Mouse (Mus musculus) cerebellum, adult (tissue): ENCODE data around the gene Btbd19.

Experiments
- ATAC-seq: cut with Nextera tagmentation; 2 replicates; pipeline ENCODE4 v1.9.2; 2017; ENCODE audit warnings: mild to moderate bottlenecking, moderate library complexity, mixed read lengths; ENCODE audit not compliant: insufficient number of reproducible peaks, low FRiP score, low TSS enrichment

Btbd19 gene

GRCm38 (mm10) chr4:117119636-117120035 lies 5.9 kb downstream of the Btbd19 start:
- ATAC-seq, result no peak

- no peak for ATAC-seq
Measured at GRCm38 (mm10) chr4:117117931-117118330, 7.6 kb downstream of the Btbd19 start.

DNA sequence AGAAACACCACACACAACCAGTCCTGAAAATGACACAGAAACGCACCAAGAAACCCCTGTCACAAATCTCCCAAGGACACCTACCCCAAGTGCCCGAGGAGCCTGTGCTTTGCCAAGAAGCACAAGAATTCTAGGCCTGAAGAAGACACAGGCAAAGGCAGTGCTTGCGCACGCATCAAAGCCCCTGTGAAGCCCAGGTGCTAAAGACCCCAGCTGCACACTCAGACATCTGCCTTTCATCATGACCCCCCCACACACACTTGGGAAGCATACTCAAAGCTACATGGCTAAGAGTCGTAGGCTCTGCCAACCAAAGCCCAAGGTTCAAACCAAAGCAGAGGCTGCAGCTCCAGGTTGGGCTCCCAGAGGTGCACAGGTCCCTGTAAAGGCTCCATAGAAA lies 9.9 kb downstream of the Btbd19 start:
- ATAC-seq, result no peak

- ATAC-seq, result no peak
Measured at GRCm38 (mm10) chr4:117113237-117113636, 12.3 kb downstream of the Btbd19 start.

GRCm38 (mm10) chr4:117110985-117111384 lies 14.5 kb downstream of the Btbd19 start:
- ATAC-seq, result no peak

GRCm38 (mm10) chr4:117110249-117110648 lies 15.3 kb downstream of the Btbd19 start:
- no peak for ATAC-seq

GRCm38 (mm10) chr4:117109330-117109729 lies 16.2 kb downstream of the Btbd19 start:
- no peak for ATAC-seq

DNA sequence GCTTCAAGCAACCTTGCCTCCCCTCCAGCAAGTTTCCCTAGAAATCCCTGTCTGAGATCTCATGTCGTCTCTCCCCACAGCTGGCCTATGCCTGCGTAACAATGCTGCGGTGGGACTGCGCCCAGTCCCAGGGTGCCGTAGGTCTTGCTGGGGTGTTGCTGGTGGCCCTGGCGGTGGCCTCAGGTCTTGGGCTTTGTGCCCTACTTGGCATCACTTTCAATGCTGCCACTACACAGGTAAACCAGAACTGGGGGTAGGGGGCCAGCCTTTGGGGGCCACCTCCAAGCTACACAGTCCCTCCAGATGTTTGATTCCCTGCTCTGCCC lies 17.0 kb downstream of the Btbd19 start:
- no peak for ATAC-seq

DNA sequence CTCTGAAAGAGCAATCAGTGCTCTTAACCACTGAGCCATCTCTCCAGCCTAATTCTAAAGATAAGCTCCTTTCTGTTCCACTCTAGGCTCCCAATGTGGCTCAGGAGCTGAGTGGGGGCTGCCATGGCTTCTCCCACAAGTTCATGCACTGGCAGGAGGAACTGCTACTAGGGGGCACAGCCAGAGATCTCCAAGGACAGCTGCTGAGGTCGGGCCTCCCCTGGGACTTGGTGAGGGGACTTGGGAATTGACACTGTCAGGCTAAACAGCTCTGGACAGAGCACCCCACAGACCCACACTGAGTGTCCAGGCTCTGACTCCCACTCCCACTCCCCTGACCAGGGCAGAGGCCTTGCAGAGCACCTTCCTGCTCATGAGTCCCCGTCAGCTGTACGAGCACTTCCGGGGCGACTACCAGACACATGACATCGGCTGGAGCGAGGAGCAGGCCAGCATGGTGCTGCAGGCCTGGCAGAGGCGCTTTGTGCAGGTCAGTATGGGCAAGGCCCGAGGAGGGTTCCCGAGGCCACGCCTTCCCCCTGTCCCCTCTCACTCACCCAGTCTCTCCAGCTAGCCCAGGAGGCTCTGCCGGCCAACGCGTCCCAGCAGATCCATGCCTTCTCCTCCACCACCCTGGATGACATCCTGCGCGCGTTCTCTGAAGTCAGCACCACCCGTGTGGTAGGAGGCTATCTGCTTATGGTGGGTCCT lies 17.6 kb downstream of the Btbd19 start:
- ATAC-seq, result no peak

- ATAC-seq, result no peak
Measured at GRCm38 (mm10) chr4:117105127-117105526, 20.4 kb downstream of the Btbd19 start.

DNA sequence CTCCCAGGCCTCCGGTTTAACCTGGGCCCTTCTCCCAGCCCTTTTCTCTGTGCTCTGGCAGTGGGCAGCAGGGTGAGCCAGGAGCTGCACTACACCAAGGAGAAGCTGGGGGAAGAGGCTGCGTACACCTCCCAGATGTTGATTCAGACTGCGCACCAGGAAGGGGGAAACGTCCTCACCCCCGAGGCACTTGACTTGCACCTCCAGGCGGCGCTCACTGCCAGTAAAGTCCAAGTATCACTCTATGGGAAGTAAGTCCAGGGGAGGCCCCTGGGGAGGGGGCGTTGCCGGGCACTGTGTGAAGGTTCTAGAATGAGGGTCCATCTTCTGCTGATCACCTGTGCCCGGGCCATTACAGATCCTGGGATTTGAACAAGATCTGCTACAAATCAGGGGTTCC lies 20.9 kb downstream of the Btbd19 start:
- ATAC-seq, result no peak

DNA sequence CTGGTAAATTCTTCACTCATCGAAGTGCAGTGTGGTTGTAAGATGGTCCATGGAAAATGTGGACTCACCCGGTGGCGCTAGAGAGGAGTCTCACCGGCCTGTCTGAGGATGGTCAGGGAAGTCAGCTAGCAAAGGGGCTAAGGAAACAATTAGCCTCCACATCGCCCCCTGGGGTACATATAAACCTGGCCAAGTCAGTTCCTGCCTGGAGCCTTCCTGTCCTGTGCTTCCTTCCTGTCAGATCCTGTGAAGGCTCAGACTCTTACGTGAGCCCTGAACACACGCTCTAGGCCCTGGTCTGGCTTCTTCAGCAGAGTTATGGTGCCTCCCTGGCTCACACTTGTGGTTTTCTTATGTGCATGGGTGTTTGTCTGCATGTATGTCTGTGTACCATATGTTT lies 24.3 kb downstream of the Btbd19 start:
- ATAC-seq, result no peak

DNA sequence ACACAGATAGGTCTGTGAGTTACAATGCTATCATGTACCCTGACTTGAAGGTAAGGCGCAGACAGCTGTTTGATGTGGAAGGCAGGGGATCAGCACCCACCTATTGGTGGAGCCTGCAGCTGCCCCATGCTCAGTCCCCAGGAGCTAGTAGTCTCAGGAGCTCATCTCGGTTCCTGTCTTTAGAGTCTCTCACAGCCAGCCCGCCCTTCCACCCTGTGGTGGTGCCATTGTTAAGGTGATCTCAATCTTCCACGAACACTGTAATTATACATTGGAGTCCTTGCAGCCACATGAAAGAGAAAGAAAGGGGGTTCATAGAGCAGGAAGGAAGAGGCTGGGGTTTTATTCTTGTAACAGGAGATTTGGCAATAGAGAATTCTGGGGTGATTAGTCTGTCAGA lies 25.5 kb downstream of the Btbd19 start:
- ATAC-seq, result no peak

- ATAC-seq, result no peak
Measured at GRCm38 (mm10) chr4:117098764-117099036, 26.8 kb downstream of the Btbd19 start.

GRCm38 (mm10) chr4:117097969-117098763 lies 27.4 kb downstream of the Btbd19 start:
- no peak for ATAC-seq

GRCm38 (mm10) chr4:117096666-117097065 lies 28.9 kb downstream of the Btbd19 start:
- no peak for ATAC-seq

DNA sequence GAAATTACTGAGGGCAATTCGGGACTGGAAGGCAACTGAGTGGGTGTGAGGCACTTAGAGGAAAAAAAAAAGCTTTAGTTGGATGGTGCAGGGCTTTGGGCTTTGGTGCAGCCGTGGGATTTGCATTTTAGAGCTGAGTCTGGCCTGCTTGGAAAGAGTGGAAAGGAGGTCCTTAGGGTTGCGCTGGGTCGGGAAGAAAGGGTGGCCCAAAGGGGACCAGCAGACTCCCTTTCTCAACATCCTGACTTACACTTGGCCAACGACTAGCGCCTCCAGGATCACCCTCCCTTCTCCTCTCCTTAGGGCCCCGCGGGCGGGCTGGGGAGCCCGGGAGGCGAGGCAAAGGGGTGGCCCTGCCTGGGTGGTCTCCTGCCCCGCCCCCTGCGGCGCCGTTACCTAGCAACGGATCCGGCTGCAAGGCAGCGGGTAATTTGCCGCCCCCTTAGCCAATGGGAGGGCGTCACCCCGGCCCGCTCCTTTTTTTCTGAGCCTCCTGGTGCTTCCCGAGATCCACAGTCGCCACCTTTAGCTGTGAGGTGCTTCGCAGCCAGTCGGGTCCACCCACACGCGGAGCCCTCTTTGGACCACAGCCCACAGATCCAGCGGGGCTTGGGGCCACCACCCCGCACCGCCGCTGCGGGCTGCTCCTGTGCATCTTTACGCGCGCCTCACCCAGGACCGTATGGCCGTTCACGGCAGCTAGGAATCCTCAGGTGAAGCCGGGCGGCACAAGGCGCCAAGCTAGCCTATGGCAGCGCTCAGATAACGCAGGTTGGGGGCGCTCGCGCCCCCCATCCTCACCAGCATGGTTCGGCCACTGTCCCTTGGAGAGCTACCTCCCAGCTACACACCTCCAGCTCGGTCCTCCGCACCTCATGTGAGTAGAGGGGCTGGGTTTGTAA lies 29.7 kb downstream of the Btbd19 start, which contains the start of gene Ptch2:
Ptch2 (plus strand) TSS at position 525 of the 902 bp plus-strand sequence.
- no peak for ATAC-seq

DNA sequence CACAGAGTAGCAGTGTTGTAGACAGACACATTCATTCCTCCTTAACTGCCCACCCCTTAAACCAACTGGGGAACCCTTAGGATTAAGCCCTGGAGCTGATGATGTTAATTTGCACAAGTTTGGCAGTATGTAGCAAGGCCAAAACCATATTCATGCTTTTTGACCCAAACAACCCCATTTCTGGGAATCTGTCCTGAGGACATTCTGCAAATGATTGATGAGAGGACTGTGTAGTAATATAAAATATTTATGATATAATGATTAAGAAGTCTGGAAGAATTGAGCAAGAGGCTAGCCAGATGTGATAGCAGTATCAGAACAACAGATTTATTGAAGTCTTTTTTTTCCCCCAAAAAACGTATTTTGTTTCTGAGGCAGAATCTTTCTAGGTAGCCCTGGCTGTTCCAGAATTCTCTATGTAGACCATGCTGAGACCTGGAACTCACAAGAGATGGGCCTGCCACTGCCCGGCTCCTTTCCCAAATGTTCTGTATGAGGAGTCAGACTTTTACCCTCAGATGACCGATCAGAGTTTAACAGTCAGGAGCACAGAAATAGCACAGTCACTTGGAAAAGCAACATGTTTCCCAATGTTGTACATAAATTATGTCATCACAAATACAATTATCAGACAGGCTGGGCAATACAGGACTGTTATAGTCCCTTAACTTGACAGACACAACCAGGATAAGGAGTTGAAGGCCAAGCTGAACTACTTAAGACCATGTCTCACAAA lies 30.7 kb downstream of the Btbd19 start:
- no peak for ATAC-seq

GRCm38 (mm10) chr4:117090586-117090985 lies 34.9 kb downstream of the Btbd19 start:
- no peak for ATAC-seq

GRCm38 (mm10) chr4:117087948-117088640 lies 37.4 kb downstream of the Btbd19 start:
- no peak for ATAC-seq
